Mouse (Mus musculus): ENCODE results near the gene Cbx5. TPM values are rescaled to one million over a fixed set of nuclear protein-coding genes. Genes with fewer than 3 reads are reported as not detected.
A peak's percentile ranks its signal among the peaks of the same experiment; 100 is the strongest.

The Cbx5 gene
- polyA plus RNA-seq, 1 experiment from 2014 or later = 120 TPM

GRCm38 (mm10) chr15:103272419-103273279 lies 33.0 kb upstream of the Cbx5 start, which contains the start of gene Copz1:
Gene Copz1, plus strand, starts transcription at chr15:103272714.
- no peaks in the 10 kb centered on the region for H3K27me3 ChIP-seq (replicated peaks; ENCODE audit: control insufficient read depth, insufficient read depth, low read length)
- WGBS = under 1% methylated on average over 38 of the region's 38 CpGs
- peak; percentile 100 for ATAC-seq
- H3K36me3 ChIP-seq (ENCODE audit: control insufficient read depth, insufficient read depth, low read length) = no peaks in the 10 kb centered on the region
- peaks cover 14% of the 10 kb centered on the region for H3K4me1 ChIP-seq (ENCODE audit: control insufficient read depth, insufficient read depth, low read depth, low read length)
- H3K9me3 ChIP-seq (ENCODE audit: control insufficient read depth, low read length) = no peaks in the 10 kb centered on the region
- H3K4me3 ChIP-seq (ENCODE audit: low read length) = peak within 1 kb of the TSS; percentile 58
- H3K9ac ChIP-seq (ENCODE audit: low read depth, low read length) = peak within 1 kb of the TSS; percentile 74
- H3K4me2 ChIP-seq (ENCODE audit: low read length) = peak within 1 kb of the TSS; percentile 79
- H3K27ac ChIP-seq (ENCODE audit: low read depth, low read length) = peak within 1 kb of the TSS; percentile 54

DNA sequence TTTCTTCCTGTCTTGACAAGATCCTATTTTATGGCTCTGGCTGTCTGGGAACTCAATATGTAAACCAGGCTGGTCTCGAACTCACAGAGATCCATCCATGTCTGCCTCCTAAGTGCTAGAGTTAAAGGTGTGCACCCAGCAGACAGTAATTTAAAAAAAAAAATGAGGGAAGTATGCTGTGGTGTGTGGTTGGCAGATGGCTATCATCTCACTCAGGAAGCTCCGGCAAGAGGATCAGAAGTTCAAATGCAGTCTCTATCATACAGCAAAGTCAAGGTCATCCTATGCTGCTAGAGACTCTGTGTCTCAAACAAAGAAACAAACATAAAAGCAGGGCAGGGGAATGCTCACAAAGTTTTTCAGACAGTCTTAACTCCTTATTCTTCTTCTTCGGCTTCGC lies 29.3 kb upstream of the Cbx5 start:
- Histone ChIP-seq H3K36me3 (ENCODE audit: control insufficient read depth, insufficient read depth, low read length) (no peaks in the 10 kb centered on the region), H3K4me1 (ENCODE audit: control insufficient read depth, insufficient read depth, low read depth, low read length) (peaks cover 6% of the 10 kb centered on the region), H3K4me2 (ENCODE audit: low read length) (no peak overlapping the region), H3K9me3 (ENCODE audit: control insufficient read depth, low read length) (no peaks in the 10 kb centered on the region), H3K4me3 (ENCODE audit: low read length) (no peak overlapping the region), H3K27me3 (replicated peaks; ENCODE audit: control insufficient read depth, insufficient read depth, low read length) (no peaks in the 10 kb centered on the region), H3K27ac (ENCODE audit: low read depth, low read length) (no peak overlapping the region), H3K9ac (ENCODE audit: low read depth, low read length) (no peak overlapping the region)
- WGBS = 86% methylated on average over 4 of the region's 4 CpGs
- ATAC-seq = no peak

DNA sequence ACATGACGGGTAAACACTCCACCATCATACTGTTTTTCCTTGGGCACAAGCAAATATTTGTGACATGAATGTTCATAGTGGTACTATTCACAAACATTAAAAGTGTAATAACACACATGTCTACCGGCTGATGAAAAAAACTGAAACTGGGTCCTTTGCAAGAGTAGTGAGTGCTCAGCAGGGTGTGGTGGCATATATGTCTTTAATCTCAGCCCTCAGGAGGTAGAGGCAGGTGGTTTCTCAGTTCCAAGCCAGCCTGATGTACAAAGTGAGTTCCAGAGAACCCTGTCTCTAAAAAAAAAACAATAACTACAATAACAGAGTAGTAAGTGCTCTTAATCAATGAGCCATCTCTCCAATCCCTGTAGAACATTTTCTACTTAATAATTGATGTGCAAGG lies 25.2 kb upstream of the Cbx5 start:
- H3K27me3 ChIP-seq (replicated peaks; ENCODE audit: control insufficient read depth, insufficient read depth, low read length) = no peaks in the 10 kb centered on the region
- H3K9me3 ChIP-seq (ENCODE audit: control insufficient read depth, low read length) = no peaks in the 10 kb centered on the region
- H3K36me3 ChIP-seq (ENCODE audit: control insufficient read depth, insufficient read depth, low read length) = no peaks in the 10 kb centered on the region
- no peak overlapping the region for H3K4me2 ChIP-seq (ENCODE audit: low read length)
- no peaks in the 10 kb centered on the region for H3K4me1 ChIP-seq (ENCODE audit: control insufficient read depth, insufficient read depth, low read depth, low read length)
- no peak overlapping the region for H3K9ac ChIP-seq (ENCODE audit: low read depth, low read length)
- H3K27ac ChIP-seq (ENCODE audit: low read depth, low read length) = no peak overlapping the region
- 89% methylated on average over 2 of the region's 2 CpGs for WGBS
- no peak for ATAC-seq
- no peak overlapping the region for H3K4me3 ChIP-seq (ENCODE audit: low read length)

DNA sequence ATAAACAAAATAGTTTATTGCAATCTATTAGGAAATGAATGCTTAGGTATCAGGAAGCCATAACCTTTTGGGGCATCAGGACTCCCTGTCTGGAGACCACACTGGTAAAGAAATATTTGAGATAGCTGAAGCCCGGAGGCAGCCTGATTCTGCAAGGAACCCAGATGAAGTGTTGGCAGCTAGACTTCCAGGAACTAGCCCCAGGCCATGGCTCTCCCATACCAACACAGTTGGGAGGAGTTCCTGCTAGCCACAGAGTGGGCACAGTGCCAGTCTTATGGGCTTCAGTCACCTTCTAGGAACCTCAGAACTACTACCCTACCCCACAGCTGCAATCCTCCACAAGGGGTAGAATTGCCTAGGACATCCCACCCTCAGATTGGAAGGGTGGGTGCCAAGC lies 20.4 kb upstream of the Cbx5 start:
- 67% methylated on average over 1 of the region's 1 CpGs for WGBS

DNA sequence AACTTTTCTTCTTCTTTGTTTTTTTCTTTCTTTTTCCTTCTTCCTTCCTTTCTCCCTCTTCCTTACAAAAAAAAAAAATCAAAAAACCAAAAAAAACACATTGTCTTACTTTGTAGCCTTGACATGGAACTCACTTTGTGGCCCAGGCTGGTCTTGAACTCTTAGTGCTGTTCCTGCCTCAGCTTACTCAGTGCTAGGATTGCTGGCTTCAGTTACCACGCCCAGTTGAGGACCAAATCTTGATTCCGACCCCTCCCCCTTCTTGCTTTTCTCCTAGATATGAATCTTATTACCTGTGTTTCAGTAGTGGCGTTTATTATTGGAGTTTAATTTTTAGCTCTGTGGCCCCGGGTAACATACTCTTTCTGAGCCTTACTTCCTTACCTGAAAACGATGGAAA lies 19.5 kb upstream of the Cbx5 start:
- Histone ChIP-seq H3K9ac (ENCODE audit: low read depth, low read length) (no peak overlapping the region), H3K27me3 (replicated peaks; ENCODE audit: control insufficient read depth, insufficient read depth, low read length) (peaks cover 6% of the 10 kb centered on the region), H3K4me2 (ENCODE audit: low read length) (no peak overlapping the region), H3K36me3 (ENCODE audit: control insufficient read depth, insufficient read depth, low read length) (no peaks in the 10 kb centered on the region), H3K4me1 (ENCODE audit: control insufficient read depth, insufficient read depth, low read depth, low read length) (peaks cover 9% of the 10 kb centered on the region), H3K27ac (ENCODE audit: low read depth, low read length) (no peak overlapping the region), H3K4me3 (ENCODE audit: low read length) (no peak overlapping the region), H3K9me3 (ENCODE audit: control insufficient read depth, low read length) (no peaks in the 10 kb centered on the region)
- ATAC-seq = no peak
- 86% methylated on average over 5 of the region's 5 CpGs for WGBS

More for the DNA sequence above, 20.4 kb upstream of the Cbx5 start:
- Histone ChIP-seq H3K36me3 (ENCODE audit: control insufficient read depth, insufficient read depth, low read length) (no peaks in the 10 kb centered on the region), H3K4me3 (ENCODE audit: low read length) (no peak overlapping the region), H3K9ac (ENCODE audit: low read depth, low read length) (no peak overlapping the region), H3K27me3 (replicated peaks; ENCODE audit: control insufficient read depth, insufficient read depth, low read length) (peaks cover 4% of the 10 kb centered on the region), H3K9me3 (ENCODE audit: control insufficient read depth, low read length) (no peaks in the 10 kb centered on the region), H3K4me1 (ENCODE audit: control insufficient read depth, insufficient read depth, low read depth, low read length) (peaks cover 5% of the 10 kb centered on the region), H3K4me2 (ENCODE audit: low read length) (no peak overlapping the region), H3K27ac (ENCODE audit: low read depth, low read length) (no peak overlapping the region)
- ATAC-seq = no peak

- Histone ChIP-seq H3K4me1 (ENCODE audit: control insufficient read depth, insufficient read depth, low read depth, low read length) (peaks cover 9% of the 10 kb centered on the region), H3K36me3 (ENCODE audit: control insufficient read depth, insufficient read depth, low read length) (no peaks in the 10 kb centered on the region), H3K4me2 (ENCODE audit: low read length) (peak within 1 kb of the TSS; percentile 27; the same call in 1 of the 2 replicates), H3K9me3 (ENCODE audit: control insufficient read depth, low read length) (no peaks in the 10 kb centered on the region), H3K4me3 (ENCODE audit: low read length) (no peak within 1 kb of the TSS), H3K9ac (ENCODE audit: low read depth, low read length) (peak within 1 kb of the TSS; percentile 13; the same call in 1 of the 2 replicates), H3K27ac (ENCODE audit: low read depth, low read length) (no peak within 1 kb of the TSS), H3K27me3 (replicated peaks; ENCODE audit: control insufficient read depth, insufficient read depth, low read length) (peaks cover 6% of the 10 kb centered on the region)
- ATAC-seq = no peak
- 16% methylated on average over 15 of the region's 15 CpGs for WGBS
These were observed 18.4 kb upstream of the Cbx5 start, which contains the start of gene Nfe2 for GRCm38 (mm10) chr15:103257790-103258728. Gene Nfe2, minus strand, starts transcription at chr15:103258403.

DNA sequence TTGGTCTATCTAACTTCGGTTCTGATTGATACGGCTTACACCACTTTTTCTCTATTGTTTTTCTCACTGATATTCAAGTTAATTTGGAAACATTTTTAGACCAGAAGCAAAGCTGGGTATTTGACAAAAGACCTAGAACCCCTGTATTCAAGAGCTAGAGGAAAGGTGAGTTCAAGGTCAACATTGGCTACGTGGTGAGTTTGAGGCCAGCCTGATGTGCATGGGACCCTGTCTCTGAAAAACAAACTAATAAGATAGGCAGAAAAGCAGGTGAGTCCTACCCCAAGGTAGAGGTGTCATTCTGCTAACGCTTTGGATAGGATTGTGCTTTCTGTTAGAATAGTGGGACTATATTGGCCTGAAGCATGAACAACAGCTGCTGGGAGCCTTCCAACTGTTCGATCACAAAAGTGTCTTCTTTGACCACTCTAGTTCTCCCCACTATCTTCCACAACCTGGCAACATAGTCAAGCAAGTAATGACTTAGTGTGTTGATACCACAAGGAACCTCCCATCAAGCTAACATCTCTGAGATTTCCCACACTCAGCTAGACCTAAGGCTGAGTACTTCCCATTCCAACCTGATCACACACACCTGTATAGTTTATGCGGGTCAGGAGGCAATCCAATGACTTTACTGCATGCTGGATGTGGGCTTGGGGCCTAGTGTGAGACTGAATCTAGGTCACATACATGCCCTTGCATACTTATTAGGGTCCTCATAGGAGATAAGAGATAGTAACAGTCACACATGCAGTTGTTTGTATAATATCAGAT lies 16.8 kb upstream of the Cbx5 start:
- Histone ChIP-seq H3K9ac (ENCODE audit: low read depth, low read length) (no peak overlapping the region), H3K4me2 (ENCODE audit: low read length) (no peak overlapping the region), H3K4me1 (ENCODE audit: control insufficient read depth, insufficient read depth, low read depth, low read length) (peaks cover 9% of the 10 kb centered on the region), H3K27ac (ENCODE audit: low read depth, low read length) (no peak overlapping the region), H3K27me3 (replicated peaks; ENCODE audit: control insufficient read depth, insufficient read depth, low read length) (peaks cover 6% of the 10 kb centered on the region), H3K4me3 (ENCODE audit: low read length) (no peak overlapping the region), H3K9me3 (ENCODE audit: control insufficient read depth, low read length) (no peaks in the 10 kb centered on the region), H3K36me3 (ENCODE audit: control insufficient read depth, insufficient read depth, low read length) (no peaks in the 10 kb centered on the region)
- no peak for ATAC-seq
- 90% methylated on average over 6 of the region's 6 CpGs for WGBS

- Histone ChIP-seq H3K27me3 (replicated peaks; ENCODE audit: control insufficient read depth, insufficient read depth, low read length) (peaks cover 6% of the 10 kb centered on the region), H3K9me3 (ENCODE audit: control insufficient read depth, low read length) (no peaks in the 10 kb centered on the region), H3K4me1 (ENCODE audit: control insufficient read depth, insufficient read depth, low read depth, low read length) (peaks cover 9% of the 10 kb centered on the region), H3K4me2 (ENCODE audit: low read length) (peak overlapping the region; percentile 85), H3K27ac (ENCODE audit: low read depth, low read length) (no peak overlapping the region), H3K36me3 (ENCODE audit: control insufficient read depth, insufficient read depth, low read length) (no peaks in the 10 kb centered on the region), H3K9ac (ENCODE audit: low read depth, low read length) (peak overlapping the region; percentile 66), H3K4me3 (ENCODE audit: low read length) (peak overlapping the region; percentile 41)
- 2% methylated on average over 25 of the region's 25 CpGs for WGBS
- ATAC-seq = peak; percentile 61
These were observed 15.6 kb upstream of the Cbx5 start for GRCm38 (mm10) chr15:103255169-103255568.

Measured in hindbrain, embryonic 16.5 days (tissue).